Mouse (Mus musculus): ENCODE results near the gene Gm49450.
"Not testable (repeated sequence)": the region's sequence is repeated elsewhere in the genome, so short reads cannot be mapped to it uniquely, and the experiment has no call there.

Gene Gm49450

DNA sequence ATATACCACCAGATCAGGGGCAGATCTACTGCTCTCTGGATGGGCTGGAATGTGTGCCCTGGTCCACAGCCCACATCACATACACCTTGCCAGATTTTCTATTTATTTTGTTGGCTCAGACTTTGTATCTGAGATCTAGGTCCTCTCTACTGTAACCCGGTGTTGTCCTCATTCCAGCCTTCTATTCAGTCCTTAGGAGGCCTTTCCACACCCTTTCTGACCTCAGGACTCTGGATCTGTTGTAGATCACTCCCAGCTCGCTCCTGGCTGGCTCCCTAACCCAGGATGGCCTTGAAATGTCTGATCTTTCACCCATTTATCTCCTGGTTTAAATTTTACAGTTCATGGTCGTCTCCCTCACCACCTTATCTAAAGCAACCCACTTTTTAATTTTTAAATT, 28.7 kb downstream of the Gm49450 start:
- DNase-seq (ENCODE audit: low spot score) = no peak

DNA sequence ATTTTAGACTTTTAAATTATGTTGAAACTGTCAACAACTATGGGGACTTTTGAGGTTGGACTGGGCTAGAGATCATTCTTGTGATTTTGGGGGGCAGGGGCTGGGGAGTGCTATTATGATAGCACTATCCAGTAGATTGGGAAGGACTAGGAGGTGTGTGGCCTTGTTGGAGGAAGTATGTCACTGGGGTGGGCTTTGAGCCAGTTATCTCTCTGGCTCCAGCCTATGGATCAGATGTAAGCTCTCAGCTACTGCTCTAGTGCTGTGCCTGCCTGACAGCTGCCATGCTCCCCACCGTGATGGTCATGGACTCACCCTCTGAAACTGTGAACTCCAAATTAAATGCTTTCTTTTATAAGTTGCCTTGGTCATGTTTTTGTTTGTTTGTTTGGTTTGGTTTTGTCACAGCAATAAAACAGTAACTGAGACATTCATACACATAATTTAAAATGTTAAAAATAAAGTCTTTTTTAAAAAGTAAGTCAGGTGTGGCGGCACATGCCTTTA, 30.3 kb downstream of the Gm49450 start:
- no peak for DNase-seq (ENCODE audit: low spot score)

DNA sequence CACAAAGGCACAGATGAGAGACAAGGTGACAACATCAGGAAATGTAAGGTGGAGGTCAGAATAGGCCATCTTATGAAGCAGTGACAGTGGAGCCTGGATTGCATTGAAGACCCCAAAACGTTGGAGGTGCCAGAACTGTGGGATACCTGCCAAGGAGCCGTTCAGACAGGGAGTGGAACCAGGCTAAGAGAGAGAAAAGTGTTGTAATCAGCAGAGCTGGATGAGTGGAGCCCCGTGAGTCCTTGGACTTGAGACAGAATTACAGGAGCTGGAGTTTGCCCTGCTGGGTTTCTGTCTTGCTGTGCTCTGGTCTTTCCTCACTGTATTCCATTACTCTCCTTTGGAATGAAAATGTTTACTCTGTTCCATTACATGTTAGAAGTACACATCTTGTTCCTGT, 30.8 kb downstream of the Gm49450 start:
- DNase-seq (ENCODE audit: low spot score) = no peak

DNA sequence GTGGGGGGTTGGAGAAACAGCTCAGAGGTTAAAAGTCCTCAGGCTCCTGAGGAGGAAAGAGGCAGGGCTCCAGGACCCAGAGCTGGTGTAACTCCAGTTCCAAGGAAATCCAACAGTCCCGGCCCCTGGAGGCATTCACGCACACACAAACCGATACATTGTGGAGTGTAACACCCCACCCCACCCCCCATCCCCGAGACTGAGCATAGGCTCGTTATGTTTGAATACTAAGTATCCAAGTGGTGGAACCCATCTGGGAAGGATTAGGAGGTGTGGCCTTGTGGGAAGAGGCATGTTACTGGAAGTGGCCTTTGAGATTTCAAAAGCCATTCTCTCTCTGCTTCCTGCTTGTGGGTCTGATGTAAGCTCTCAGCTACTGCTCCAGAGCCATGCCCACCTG, 31.8 kb downstream of the Gm49450 start:
- peak; percentile 46 for DNase-seq (ENCODE audit: low spot score)

DNA sequence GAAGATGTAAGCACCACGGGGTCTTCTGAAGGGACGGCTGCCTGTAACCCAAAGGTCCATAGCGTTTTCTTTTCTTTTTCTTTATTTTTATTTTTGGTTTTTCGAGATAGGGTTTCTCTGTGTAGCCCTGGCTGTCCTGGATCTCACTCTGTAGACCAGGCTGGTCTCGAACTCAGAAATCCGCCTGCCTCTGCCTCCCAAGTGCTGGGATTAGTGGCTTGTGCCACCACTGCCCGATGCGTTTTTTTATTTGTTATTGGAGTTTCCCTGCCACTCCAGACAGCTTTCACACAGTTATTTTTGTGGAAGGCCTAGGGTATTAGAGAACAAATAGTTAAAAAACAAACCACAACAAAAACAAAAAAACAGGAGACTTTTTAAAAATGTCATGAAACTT, 34.9 kb downstream of the Gm49450 start:
- DNase-seq (ENCODE audit: low spot score) = not testable (repeated sequence)

DNA sequence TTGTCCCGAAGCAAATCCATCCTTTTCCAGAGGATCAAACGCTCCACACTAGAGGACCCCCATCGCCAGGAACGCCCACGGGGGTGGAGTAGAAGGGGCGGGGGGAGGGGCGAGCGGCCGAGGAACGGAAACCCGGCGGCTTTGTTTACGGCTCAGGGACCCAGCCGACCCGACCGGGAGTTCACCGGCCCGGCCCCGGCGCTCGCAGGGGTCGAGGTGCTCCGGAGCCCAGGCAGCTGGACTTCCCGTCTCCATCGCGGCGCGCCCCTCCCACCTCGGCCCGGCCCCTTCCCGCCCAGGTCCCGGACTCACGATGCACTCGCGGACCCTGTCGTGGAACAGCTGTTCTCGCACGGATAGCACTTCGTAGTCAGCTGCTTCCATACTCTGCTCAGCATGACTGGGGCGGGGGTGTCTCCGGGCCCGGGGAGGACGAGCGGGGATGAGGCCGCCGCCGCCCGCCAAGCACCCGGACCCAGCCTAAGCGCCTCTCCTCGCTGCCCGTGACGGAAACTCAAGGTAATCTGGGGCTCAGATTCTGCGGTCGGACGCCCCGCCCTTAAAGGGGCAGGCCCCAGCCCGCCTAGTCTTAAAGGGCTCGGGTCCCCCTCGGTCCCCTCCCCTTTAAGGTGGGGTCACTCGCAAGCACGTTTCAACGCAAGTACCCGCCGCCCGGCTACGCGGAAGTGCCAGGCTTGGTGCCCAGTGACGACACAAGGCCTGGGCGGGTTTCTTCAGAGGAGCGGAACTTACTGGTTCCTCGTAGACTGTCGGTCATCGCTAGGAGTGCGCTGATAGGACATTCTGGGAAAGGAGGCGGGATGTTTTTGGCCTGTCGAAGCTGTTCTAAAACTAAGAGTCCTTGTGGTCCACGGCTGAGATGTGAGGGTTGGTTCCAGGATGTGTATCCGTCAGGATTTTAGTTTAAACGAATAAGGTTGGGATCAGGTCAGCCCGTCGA, 35.5 kb downstream of the Gm49450 start, which contains the start of gene Lmbr1l:
Gene Lmbr1l (minus strand): TSS at position 694 of the 961 bp plus-strand sequence.
- peak; percentile 100 for DNase-seq (ENCODE audit: low spot score)

DNA sequence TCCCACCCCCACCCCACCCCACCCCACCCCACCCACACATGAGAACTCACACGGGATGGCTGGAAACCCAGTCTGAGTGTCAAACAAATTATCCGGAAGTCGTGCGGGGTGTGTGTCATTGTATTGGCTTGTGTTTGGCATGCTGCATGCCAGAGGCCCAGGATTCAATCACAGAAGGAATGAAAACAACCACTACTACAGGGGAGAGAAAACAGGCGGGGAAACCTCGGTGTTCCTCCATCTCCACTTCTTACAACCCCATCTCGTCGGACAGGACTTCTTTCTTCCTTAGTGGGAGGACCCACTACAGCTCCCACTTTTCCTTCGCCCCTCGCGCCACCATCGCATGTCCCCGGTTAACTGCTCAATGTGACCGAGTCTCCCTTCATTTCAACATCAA, 36.3 kb downstream of the Gm49450 start:
- no peak for DNase-seq (ENCODE audit: low spot score)

DNA sequence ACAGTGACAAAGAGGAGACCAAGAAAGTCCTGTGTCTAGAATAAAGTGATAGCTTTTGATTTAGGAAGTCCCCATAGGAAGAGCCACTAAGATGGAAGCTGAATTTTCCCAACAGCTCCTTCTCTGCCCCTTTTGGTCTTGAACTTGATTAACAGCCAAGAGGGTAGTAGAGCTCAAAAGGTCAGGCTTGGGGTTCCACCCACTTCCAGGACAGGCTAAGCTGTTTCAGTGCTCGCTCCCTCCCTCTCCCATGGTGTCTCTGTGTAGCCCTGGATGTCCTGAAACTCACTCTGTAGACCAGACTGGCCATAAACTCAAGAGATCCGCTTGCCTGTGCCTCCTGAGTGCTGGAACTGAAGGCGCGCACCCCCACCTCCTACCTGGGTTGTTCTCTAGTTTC, 37.3 kb downstream of the Gm49450 start:
- DNase-seq (ENCODE audit: low spot score) = no peak

DNA sequence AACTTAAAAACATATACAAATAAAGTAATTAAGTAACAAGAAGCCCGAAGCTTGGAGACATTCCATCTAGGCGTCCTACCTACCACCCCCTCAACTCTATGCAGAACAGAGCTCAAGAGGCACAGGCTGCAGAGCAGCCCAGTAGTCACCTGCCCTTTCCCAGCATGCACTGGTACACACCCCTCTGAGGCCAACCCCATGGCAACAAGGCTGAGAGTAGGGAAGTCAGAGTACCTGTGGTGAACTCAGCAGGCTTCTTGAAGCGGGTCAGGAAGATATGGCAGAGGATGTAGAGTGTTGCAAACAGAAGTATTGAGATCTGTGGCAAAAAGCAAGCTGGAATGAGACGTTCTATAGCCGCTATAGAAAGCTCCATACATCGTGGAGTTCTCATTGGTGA, 38.4 kb downstream of the Gm49450 start:
- DNase-seq (ENCODE audit: low spot score) = no peak

DNA sequence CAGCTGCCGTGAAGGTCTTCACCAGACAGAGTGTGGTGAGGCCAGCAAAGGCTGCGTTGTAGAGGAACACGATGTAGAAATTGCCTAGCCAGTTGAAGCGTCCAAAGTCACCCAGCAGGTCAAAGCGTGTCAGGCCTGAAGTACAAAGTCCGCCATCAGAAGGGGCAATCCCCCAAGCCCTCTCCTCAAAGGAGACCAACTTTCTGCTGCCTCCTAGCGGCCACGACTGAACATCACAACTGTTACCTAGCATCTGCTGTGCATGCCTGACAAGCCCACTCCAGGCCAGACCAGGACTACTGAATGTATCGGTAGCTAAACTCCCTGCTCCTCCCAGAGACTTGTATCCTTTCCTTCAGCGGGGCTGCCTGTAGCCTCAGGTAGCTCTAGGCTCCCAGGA, 48.7 kb downstream of the Gm49450 start:
- DNase-seq (ENCODE audit: low spot score) = no peak

DNA sequence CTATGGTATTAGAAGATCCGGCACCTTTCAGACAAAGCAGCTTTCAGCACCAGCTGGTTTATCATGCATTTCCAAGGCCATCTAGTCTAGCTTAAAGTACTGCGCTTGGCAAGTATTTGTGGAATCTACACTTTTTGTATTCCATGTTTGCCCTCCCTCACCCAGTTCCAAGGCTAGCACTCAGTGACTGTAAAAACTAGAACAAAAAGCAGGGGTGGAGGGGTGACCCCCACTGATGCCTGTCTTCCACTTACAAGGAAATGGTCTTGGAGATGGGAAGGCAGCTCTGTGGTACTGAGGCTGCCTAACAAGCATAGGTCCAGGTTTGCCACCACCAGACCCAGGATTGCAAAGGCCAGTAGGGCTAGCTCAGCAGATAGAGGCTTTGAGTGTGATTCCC, 50.8 kb downstream of the Gm49450 start:
- DNase-seq (ENCODE audit: low spot score) = no peak

DNA sequence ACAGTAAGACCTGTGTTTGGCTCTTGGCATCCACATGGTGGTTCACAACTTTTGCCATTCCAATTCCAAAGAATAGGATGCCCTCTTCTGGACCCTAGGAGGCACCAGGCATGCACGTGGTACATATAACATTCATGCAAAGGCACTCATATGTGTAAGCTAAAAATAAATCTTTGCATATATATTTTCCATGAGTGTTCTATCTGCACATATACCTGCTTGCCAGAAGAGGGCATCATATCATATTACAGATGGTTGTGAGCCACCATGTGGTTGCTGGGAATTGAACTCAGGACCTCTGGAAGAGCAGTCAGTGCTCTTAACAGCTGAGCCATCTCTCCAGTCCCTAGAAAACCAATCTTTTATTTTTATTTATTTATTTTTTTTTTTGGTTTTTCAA, 51.8 kb downstream of the Gm49450 start:
- DNase-seq (ENCODE audit: low spot score) = no peak

DNA sequence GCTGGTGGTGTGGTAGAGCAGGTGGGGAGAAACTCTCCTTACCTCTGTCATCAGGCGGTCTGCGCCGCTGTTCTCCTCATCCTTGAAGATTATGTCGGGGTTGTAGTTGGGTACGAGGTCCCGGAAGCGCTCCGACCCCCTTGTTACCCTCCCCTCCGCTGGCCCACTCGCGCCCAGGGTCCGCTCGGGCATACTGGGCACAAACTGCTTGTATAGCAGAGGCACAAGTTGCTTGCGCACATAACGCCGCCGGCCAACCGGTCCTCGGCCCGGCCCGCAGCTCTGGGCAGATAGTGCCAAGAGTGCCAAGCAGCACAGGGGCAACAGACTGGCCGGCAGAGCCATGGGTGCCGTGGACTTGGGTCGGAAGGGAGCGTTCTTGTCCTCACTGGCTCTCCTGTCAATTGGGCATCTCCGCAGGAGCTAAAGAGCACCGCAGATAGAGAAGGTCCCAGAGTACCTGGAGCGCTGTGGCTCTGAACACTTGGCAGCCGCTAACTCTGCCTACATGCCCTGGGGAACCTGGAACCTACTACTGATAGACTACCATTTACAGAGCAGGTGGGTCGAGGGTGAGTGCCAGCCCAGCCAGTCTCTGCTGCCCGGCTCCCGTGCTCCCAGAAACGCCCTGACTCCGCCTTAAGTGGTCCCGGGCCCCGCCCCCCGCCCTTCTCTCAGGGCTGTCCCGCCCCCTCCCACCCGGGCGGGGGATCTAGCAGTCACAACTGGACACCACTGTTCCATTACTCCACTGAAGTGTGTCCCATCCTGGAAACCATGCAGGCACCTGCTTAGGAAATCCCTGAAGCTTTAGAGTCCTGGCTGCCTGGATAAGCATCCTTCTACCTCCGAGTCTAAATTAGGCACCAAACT, 55.2 kb downstream of the Gm49450 start, which contains the start of gene Dhh:
Gene Dhh (minus strand): TSS at position 613 of the 873 bp plus-strand sequence.
- DNase-seq (ENCODE audit: low spot score) = no peak

DNA sequence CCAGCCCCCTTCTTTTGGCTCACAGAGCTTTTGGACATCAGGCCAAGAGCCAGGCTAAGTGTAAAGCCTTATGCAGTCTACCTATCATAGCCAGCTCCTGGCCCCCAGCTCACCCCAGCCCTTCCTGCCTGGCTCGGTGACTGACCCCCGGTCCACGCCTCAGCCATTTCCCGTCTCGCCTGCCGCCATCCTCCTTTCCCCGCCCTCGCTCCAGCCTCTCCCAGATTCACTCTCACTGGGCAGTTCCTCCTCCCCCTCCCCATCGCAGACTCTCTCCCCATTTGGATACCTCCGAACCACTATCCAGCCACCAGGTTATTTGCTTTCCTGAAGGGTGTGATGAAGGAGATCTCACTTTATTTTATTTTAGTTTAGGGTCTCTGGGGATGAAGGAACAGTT, 55.9 kb downstream of the Gm49450 start:
- no peak for DNase-seq (ENCODE audit: low spot score)

DNA sequence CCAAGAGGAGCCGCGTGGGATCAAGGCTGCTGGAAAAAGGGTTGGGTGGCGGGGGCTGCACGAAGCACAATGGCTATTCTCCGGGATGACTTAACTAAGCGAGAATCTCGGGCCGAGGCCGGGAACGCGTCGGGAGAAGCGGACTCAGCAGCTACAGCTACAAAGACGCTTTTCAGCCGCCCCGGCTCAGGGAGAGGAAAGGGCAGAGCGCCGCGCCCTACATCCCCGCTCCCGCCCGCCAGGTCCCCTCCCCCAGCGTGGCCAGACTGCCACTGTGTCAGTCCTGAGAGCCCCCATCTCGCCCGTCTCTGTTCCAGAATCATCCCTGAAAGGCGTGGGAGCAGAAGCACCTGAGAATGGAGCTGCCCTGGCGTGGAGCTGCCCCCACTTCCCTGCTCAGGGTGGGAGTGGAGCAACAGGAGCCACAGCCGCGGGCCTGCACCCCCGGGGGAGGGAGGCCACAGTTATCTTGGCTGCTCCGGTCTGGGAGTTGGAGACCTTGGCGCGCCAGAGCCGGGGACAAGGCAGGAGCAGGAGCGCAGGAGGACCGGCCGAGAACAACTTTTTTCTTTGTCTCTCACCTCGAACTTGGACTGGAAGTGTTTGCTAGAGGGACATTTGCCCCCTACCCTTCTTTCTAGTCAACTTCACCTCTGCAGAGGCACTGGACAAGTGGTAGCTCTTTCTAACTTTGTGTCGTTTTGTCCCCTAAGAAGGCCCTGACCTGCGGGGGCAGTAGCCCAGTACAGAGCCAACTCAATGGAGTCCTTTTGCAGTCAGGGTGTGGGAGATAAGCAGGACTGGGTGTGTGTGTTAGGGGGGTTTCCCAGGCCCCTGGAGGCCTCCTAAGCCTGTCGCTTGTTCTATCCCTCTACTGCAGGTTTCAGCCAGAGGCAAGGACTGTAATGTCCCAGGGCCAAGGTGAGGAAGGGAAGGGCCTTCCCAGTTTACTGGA, 57.4 kb downstream of the Gm49450 start:
- peak; percentile 84 for DNase-seq (ENCODE audit: low spot score)

DNA sequence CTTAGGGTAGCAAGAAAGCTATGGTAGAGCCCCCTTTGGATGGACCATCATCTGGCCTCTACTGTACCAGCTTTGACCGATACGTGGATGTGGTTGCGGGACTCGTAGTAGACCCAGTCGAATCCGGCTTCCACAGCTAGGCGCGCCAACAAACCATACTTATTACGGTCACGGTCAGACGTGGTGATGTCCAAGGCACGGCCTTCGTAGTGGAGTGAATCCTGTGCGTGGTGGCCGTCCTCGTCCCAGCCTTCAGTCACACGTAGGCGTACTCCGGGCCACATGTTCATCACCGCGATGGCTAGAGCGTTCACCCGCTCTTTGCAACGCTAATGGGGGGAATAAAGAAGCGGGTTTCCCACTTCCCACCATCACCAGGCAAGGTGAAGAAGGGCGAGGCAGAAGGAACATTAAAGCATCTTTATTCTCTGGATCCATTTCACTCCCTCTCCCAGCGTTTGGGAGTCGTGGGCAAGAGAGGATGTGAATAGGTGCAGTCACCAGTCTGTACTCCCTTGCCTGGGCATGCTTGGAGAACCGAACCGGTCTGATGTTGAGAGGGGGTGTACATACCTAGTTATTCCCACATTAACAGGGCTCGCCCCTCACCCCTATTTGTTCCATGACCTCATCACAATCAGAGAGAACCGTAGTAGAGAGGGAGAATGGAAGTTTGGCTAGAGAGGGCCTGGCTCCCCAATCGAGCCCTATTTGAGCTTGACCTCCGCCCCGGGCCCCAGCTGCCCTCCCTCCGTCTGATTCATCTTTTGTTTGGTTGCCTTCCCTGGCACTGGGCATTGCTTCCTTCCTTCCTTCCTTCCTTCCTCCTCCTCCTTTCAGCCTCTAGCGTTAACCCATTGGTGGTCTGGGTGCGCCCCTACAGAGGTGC, 58.4 kb downstream of the Gm49450 start:
- no peak for DNase-seq (ENCODE audit: low spot score)

DNA sequence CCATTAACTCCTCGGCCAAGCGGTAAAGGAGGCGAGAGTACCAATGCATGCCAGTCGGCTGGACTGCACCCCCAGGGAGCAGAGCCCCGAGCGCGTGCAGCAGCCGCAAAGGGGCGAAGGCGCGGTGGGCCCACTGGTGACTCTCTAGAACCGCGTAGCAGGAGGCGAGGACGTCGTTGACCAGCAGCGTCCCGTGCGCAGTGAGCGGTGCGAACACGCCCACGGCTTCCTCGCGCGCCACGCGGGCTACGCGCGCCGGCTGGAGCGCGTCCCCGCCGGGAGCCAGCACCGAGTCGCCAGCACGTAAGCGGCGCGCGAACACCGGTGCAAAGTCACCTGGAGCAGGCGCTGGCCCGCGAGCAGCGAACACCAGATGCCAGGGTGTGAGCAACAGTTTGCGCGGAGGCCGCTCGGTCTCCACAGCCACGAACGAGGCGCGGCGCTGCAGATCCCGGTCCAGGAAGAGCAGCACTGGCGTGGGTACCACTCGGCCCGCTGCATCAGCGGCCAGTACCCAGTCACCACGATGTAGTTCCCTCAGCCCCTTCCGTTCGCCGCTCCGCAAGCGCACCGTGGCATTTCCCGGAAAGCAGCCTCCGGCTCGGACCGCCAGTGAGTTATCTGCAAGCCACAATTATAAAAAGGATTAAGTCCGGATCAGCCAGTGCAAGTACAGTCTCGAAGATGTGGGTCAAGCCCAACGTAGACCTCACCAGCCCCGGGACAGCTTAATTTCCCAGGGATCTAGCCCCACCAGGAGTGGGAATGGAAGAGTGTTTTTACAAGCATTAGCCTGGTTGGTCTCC, 59.2 kb downstream of the Gm49450 start, which contains the start of gene Rhebl1:
Gene Rhebl1 (minus strand): TSS at position 601 of the 806 bp plus-strand sequence.
- DNase-seq (ENCODE audit: low spot score) = no peak

DNA sequence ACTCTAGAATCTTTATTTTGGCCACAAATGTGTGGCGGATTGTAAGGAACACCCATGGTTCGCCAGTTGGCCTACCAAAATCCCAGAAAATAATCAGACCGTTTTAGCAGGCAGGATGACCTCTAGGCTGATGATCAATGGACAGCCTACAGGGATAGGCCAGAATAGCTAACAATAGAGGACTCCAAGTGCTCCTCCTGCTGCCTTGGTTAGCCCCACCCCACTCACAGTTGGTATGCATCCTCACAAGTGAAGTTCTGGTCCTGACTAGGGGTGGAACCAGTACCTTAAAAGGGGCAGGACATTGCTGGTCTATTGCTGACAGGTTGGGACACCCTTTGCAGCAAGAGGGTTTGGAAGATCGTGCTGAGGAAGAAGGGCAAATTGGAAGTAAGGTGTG, 60.3 kb downstream of the Gm49450 start:
- DNase-seq (ENCODE audit: low spot score) = no peak

DNA sequence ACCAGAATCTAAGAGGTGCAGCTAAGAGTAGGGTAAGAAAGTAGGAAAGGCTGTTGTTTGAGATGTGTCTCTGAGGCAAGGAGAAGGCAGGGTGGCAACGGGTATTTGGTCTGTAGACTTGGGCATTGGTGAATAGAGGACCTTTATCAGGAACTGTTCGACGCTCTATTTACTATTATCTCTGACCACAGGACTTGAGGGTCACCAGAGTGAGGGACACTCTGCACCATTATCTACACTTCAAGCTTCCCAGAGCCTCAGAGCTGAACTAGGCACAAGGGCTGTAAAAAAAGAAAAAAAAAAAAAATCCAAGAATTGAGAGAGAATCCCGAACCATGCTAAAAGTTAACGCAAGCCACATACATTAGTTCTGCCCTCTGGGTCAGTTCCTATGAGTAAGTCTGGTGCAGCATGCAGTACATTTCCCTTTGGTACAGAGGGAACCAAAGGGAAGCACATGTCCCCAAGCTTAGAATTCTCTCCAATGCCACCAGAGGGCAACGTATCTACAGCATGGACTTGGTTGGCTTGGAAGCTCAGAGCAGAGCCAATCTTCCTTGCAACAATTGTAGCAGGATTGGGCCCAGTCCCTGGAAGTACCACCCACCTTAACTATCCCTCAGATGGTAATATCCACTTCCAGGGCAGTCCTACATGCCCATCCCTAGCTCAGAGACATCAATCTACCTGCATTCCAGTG, 61.3 kb downstream of the Gm49450 start:
- peak; percentile 70 for DNase-seq (ENCODE audit: low spot score)

Data from testis, postnatal 14 days (tissue).